Mouse (Mus musculus) small intestine, adult 2 months (tissue): Measurements from ENCODE around the gene Gm3417. TPM values are rescaled to one million over a fixed set of nuclear protein-coding genes. Genes with fewer than 3 reads are reported as not detected.
"Not testable (repeated sequence)": the region's sequence is repeated elsewhere in the genome, so short reads cannot be mapped to it uniquely, and the experiment has no call there.

Experiments used
- H3K27ac ChIP-seq: fragments of 200-500 bp; 2 replicates; pipeline ENCODE4 v1.5.1; 2012; ENCODE audit warnings: low read depth, low read length, control low read depth, inconsistent platforms; ENCODE audit not compliant: insufficient read depth
- H3K27me3 ChIP-seq: fragments of 200-500 bp; 2 replicates; pipeline ENCODE4 v1.6.1; 2012; ENCODE audit warnings: mild to moderate bottlenecking, moderate library complexity, low read length, inconsistent platforms; ENCODE audit not compliant: control insufficient read depth, insufficient read depth
- H3K36me3 ChIP-seq: fragments of 200-500 bp; 2 replicates; pipeline ENCODE4 v1.6.1; 2012; ENCODE audit warnings: mild to moderate bottlenecking, low read length, control low read depth, inconsistent platforms; ENCODE audit not compliant: control insufficient read depth, insufficient read depth
- H3K4me1 ChIP-seq: fragments of 200-500 bp; 2 replicates; pipeline ENCODE4 v1.6.1; 2012; ENCODE audit warnings: low read length, inconsistent platforms, mixed read lengths; ENCODE audit not compliant: control insufficient read depth, insufficient read depth, insufficient read length
- H3K4me3 ChIP-seq: fragments of 200-500 bp; 2 replicates; pipeline ENCODE4 v1.5.1; 2012; ENCODE audit warnings: low read depth, mild to moderate bottlenecking, control low read depth, inconsistent platforms, low read length, moderate library complexity
- CTCF ChIP-seq: fragments of 200-500 bp; IDR thresholded peaks from 2 replicates; pipeline ENCODE4 v1.5.1; 2012; ENCODE audit warnings: low read depth, mild to moderate bottlenecking, control low read depth, inconsistent platforms, low read length, moderate library complexity, mixed read lengths; ENCODE audit not compliant: insufficient replicate concordance, insufficient read length; ENCODE audit errors: extremely low read depth
- POLR2A ChIP-seq: fragments of 200-500 bp; IDR thresholded peaks from 2 replicates; pipeline ENCODE4 v1.6.1; 2012; ENCODE audit warnings: low read depth, mild to moderate bottlenecking, control low read depth, inconsistent platforms, low read length, moderate library complexity
- WGBS: fragments of 180-500 bp; shearing (Covaris S2); methylation state at CpG from one replicate; pipeline ENCODE4 v1.1.7; 2018; 5-methylcytosine and 5-hydroxymethylcytosine counted together
- polyA plus RNA-seq: library from polyadenylated mRNA; depleted of rRNA; stranded (reverse); fragments of >200 nt; gene quantifications from 2 replicates; pipeline ENCODE4 v1.2.3, GENCODE M21; 2012

Gene Gm3417
- polyA plus RNA-seq, 1 experiment, result not detected

DNA sequence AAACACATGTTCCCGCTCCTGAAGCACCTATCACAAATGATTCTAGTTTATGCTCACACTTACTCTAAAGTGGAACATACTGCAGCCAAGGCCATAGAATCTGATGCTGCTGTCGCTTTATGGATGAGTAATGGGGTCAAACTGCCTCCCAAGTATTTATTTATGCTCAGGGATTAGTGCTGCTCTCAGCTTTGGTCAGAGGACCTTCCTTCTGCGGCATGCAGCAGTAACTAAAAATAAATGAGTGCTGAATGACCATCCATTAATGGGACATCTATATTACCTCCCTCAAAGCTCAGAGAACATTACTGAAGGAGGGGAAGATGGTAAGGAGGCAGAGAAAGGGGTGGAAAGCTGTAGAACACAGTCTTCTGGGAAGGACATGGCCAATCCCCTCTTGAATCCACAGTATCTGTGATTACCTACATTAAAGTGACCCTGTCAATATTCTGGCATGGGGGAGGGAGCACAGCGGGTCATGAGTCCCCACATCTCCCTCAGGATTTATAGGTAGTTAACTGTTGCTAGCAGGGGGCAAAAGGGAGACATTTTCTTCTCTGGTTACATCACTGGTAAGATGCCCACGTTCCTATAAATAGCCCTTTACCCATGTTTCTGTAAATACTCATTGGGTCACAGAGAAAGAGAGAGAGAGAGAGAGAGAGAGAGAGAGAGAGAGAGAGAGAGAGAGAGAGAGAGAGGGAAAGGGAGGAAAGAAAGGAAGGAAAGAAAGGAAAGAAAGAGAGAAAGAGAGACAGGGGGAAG, 42.6 kb downstream of the Gm3417 start:
- H3K36me3 ChIP-seq, result no peaks in the 10 kb centered on the region
- TF ChIP-seq POLR2A (no peak), CTCF (no peak)
- no peak overlapping the region for H3K27ac ChIP-seq
- H3K4me3 ChIP-seq, result no peak overlapping the region
- H3K4me1 ChIP-seq, result peaks cover 3% of the 10 kb centered on the region; the same call in 1 of the 2 replicates
- H3K27me3 ChIP-seq, result no peaks in the 10 kb centered on the region
- WGBS, result 69% methylated on average over 5 of the region's 5 CpGs

DNA sequence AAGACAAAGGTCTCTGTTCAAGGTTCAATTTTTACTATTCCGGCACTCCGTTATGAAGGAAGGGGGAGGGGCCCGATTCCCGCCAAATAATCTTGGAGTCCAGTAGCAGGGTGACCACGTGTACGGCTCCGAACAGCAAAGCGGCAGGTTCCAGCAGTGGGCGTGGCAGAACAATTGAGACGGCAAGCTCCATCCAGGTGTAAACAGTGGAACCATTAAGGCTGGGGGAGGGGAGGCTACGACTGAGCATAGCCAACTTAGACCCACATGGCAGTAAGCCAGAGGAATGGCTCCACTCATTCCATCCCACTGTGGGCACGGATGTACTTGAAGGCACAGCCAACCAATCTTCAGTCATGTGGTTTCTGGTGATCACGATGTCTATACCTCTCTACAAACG, 43.3 kb downstream of the Gm3417 start:
- not testable (repeated sequence) for H3K4me1 ChIP-seq, H3K27ac ChIP-seq, H3K4me3 ChIP-seq, H3K27me3 ChIP-seq, H3K36me3 ChIP-seq
- WGBS, result 38% methylated on average over 14 of the region's 14 CpGs

- peaks cover 3% of the 10 kb centered on the region; the same call in 1 of the 2 replicates for H3K4me1 ChIP-seq
- TF ChIP-seq POLR2A (no peak), CTCF (no peak)
- H3K4me3 ChIP-seq, result no peak overlapping the region
- no peaks in the 10 kb centered on the region for H3K27me3 ChIP-seq
- H3K27ac ChIP-seq, result no peak overlapping the region
- H3K36me3 ChIP-seq, result no peaks in the 10 kb centered on the region
- WGBS, result 81% methylated on average over 5 of the region's 5 CpGs
These were observed 47.1 kb downstream of the Gm3417 start for GRCm38 (mm10) chr17:14931469-14931868.

DNA sequence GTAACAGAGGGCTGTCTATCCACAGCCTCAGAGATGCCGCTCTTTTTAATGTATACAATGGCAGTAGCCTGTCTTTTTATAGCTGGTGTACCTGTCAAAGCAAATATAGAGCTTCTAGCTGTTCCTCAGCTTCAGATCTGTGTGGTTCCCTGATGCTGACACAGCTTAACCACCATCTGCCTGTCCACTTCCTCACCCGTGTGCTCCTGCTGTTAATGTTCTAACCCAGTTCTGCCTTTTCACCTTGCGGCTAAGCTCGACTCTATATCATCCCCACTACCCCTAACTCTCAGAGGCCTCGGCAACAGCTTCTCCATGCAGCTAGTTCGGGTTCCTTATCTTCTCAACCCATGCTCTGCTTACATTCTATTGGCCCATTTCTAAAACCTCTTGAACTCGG, 47.9 kb downstream of the Gm3417 start:
- no peaks in the 10 kb centered on the region for H3K36me3 ChIP-seq
- no peak overlapping the region for H3K4me3 ChIP-seq
- no peaks in the 10 kb centered on the region for H3K27me3 ChIP-seq
- no peak overlapping the region for H3K27ac ChIP-seq
- WGBS, result 74% methylated on average over 7 of the region's 7 CpGs
- TF ChIP-seq POLR2A, result no peak
- no peak for TF ChIP-seq CTCF
- peaks cover 3% of the 10 kb centered on the region; the same call in 1 of the 2 replicates for H3K4me1 ChIP-seq

GRCm38 (mm10) chr17:14928631-14929030, 50.0 kb downstream of the Gm3417 start:
- Histone ChIP-seq H3K27me3 (no peaks in the 10 kb centered on the region), H3K4me3 (no peak overlapping the region), H3K4me1 (no peaks in the 10 kb centered on the region), H3K36me3 (no peaks in the 10 kb centered on the region), H3K27ac (no peak overlapping the region)
- WGBS, result 55% methylated on average over 5 of the region's 5 CpGs
- no peak for TF ChIP-seq POLR2A
- no peak for TF ChIP-seq CTCF

DNA sequence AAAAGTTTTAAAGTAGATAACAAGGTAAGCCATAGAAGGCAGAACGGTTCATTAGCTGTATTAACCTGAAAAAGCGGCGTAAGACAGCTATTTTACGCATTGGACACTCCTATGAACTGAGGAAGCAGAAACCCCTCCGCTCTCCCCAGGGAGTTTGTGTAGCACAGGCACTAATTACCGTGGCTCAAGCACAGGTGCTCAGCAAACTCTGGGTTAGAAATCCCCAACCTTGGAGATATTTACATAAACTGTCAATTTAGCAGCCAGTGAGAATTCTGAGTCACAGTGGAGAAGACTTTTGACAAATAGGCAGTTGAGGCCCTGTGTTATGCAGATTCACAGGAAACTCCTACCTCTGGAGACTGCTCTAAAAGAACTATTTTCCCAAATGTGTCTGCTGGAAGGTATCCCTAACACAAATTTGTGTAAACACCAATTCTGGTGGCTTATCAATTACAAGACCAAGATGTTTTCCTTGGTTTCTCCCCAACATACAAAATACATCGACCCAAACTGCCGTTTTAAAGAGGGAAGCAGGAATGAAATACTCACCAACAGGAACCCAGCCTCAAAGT, 50.9 kb downstream of the Gm3417 start:
- Histone ChIP-seq H3K4me1 (no peaks in the 10 kb centered on the region), H3K36me3 (no peaks in the 10 kb centered on the region), H3K4me3 (no peak overlapping the region), H3K27ac (no peak overlapping the region), H3K27me3 (no peaks in the 10 kb centered on the region)
- TF ChIP-seq POLR2A (no peak), CTCF (no peak)
- 76% methylated on average over 8 of the region's 8 CpGs for WGBS

DNA sequence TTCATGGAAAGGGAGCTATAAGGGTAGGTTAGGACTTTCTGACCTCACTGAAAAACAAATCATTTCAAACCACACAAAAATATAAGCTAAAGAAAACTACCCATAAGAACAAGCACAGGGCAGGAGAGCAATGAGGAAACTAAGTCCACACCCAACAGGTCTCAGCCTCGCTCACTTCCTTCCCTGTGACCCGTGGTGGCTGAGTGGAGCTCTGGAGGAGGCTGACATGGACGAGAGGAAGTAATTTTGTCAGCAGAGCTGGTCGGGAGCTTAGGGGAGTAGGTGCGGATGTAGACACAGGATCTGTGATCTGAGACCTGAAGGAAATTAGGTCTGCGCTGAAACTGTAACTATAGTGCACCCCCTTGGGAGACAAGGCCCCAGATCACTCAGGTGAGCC, 57.0 kb downstream of the Gm3417 start:
- Histone ChIP-seq H3K4me3 (no peak overlapping the region), H3K27ac (no peak overlapping the region), H3K36me3 (no peaks in the 10 kb centered on the region), H3K27me3 (no peaks in the 10 kb centered on the region), H3K4me1 (no peaks in the 10 kb centered on the region)
- WGBS, result 37% methylated on average over 6 of the region's 6 CpGs
- TF ChIP-seq CTCF (no peak), POLR2A (no peak)
